Mouse (Mus musculus): ENCODE results near the gene Ric8b. TPM values are rescaled to one million over a fixed set of nuclear protein-coding genes. Genes with fewer than 3 reads are reported as not detected.
A peak's percentile ranks its signal among the peaks of the same experiment; 100 is the strongest.

Ric8b gene
- total RNA-seq, 2 experiments from 2014 or later, result 13.3 to 15.3 TPM

GRCm38 (mm10) chr10:84956173-84956572 lies 38.8 kb downstream of the Ric8b start:
- ATAC-seq (replicated peaks; ENCODE audit: poor library complexity), result peak; percentile 80

- ATAC-seq (replicated peaks; ENCODE audit: poor library complexity), result peak; percentile 56
Observed at GRCm38 (mm10) chr10:84958597-84958996, 41.2 kb downstream of the Ric8b start.

GRCm38 (mm10) chr10:84960380-84960930 lies 43.0 kb downstream of the Ric8b start:
- no peak for ATAC-seq (replicated peaks; ENCODE audit: poor library complexity)

GRCm38 (mm10) chr10:84963126-84963525 lies 45.7 kb downstream of the Ric8b start:
- ATAC-seq (replicated peaks; ENCODE audit: poor library complexity), result no peak

- no peak for ATAC-seq (replicated peaks; ENCODE audit: poor library complexity)
Observed at GRCm38 (mm10) chr10:84963726-84964125, 46.3 kb downstream of the Ric8b start.

- no peak for ATAC-seq (replicated peaks; ENCODE audit: poor library complexity)
Observed at GRCm38 (mm10) chr10:84966542-84966941, 49.1 kb downstream of the Ric8b start.

- ATAC-seq (replicated peaks; ENCODE audit: poor library complexity), result no peak
Observed at GRCm38 (mm10) chr10:84967645-84968044, 50.2 kb downstream of the Ric8b start.

- ATAC-seq (replicated peaks; ENCODE audit: poor library complexity), result peak; percentile 95
Observed at GRCm38 (mm10) chr10:84968852-84969704, 51.7 kb downstream of the Ric8b start.

- peak; percentile 61 for ATAC-seq (replicated peaks; ENCODE audit: poor library complexity)
Observed at GRCm38 (mm10) chr10:84975264-84975663, 57.8 kb downstream of the Ric8b start.

GRCm38 (mm10) chr10:84976588-84977351 lies 59.4 kb downstream of the Ric8b start:
- no peak for ATAC-seq (replicated peaks; ENCODE audit: poor library complexity)

- ATAC-seq (replicated peaks; ENCODE audit: poor library complexity), result no peak
Observed at GRCm38 (mm10) chr10:84980291-84980690, 62.9 kb downstream of the Ric8b start.

GRCm38 (mm10) chr10:84981441-84981840 lies 64.0 kb downstream of the Ric8b start:
- ATAC-seq (replicated peaks; ENCODE audit: poor library complexity), result no peak

GRCm38 (mm10) chr10:84982675-84983074 lies 65.3 kb downstream of the Ric8b start:
- no peak for ATAC-seq (replicated peaks; ENCODE audit: poor library complexity)

- peak; percentile 86 for ATAC-seq (replicated peaks; ENCODE audit: poor library complexity)
Observed at GRCm38 (mm10) chr10:84985956-84986355, 68.5 kb downstream of the Ric8b start.

GRCm38 (mm10) chr10:84987666-84988065 lies 70.2 kb downstream of the Ric8b start:
- ATAC-seq (replicated peaks; ENCODE audit: poor library complexity), result no peak

- no peak for ATAC-seq (replicated peaks; ENCODE audit: poor library complexity)
Observed at GRCm38 (mm10) chr10:84988650-84989049, 71.2 kb downstream of the Ric8b start.

- ATAC-seq (replicated peaks; ENCODE audit: poor library complexity), result no peak
Observed at GRCm38 (mm10) chr10:84994346-84994745, 76.9 kb downstream of the Ric8b start.

- ATAC-seq (replicated peaks; ENCODE audit: poor library complexity), result no peak
Observed at GRCm38 (mm10) chr10:84994971-84995370, 77.6 kb downstream of the Ric8b start.

GRCm38 (mm10) chr10:84996366-84996765 lies 79.0 kb downstream of the Ric8b start:
- ATAC-seq (replicated peaks; ENCODE audit: poor library complexity), result no peak

- ATAC-seq (replicated peaks; ENCODE audit: poor library complexity), result no peak
Observed at GRCm38 (mm10) chr10:84997571-84998224, 80.3 kb downstream of the Ric8b start.

GRCm38 (mm10) chr10:84998225-84998579 lies 80.8 kb downstream of the Ric8b start:
- no peak for ATAC-seq (replicated peaks; ENCODE audit: poor library complexity)

Data from megakaryocyte progenitor cell, adult 5-6 weeks (primary cell).